Mouse (Mus musculus): ENCODE results near the gene Oip5. TPM values are rescaled to one million over a fixed set of nuclear protein-coding genes. Genes with fewer than 3 reads are reported as not detected.

Oip5 gene
- polyA plus RNA-seq, 1 experiment from 2014 or later: 3.2 TPM

- Histone ChIP-seq H3K27ac (no peak overlapping the region), H3K27me3 (ENCODE audit: control insufficient read depth, insufficient read depth, low read length) (no peaks in the 10 kb centered on the region), H3K4me3 (replicated peaks; ENCODE audit: low read length) (no peak overlapping the region), H3K9ac (no peak overlapping the region), H3K36me3 (replicated peaks; ENCODE audit: control insufficient read depth, insufficient read depth) (peaks cover 24% of the 10 kb centered on the region), H3K4me1 (replicated peaks; ENCODE audit: control insufficient read depth, insufficient read depth, low read length) (no peaks in the 10 kb centered on the region), H3K4me2 (replicated peaks) (no peak overlapping the region), H3K9me3 (ENCODE audit: control insufficient read depth, low read length) (no peaks in the 10 kb centered on the region)
- DNase-seq (ENCODE audit: low spot score): no peak
- WGBS: 92% methylated on average over 4 of the region's 4 CpGs
- ATAC-seq (ENCODE audit: low FRiP score): no peak
Observed at GRCm38 (mm10) chr2:119565284-119565683, 53.0 kb downstream of the Oip5 start.

DNA sequence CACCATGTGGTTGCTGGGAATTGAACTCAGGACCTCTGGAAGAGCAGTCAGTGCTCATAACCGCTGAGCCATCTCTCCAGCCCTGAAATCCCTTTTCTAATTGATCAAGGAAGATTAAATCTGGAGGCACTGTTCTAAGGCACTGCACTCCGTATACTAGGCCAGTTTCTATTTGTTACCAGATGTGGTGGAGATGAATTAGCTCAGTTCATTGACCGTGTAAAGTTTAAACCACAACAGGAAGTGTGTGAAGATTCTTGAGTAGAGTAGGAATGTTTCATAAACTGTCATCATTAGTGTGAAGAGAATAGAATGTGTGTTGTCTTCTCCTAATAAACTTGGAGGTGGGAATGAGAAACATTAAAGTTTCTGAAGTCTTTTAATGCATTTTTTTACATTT, 56.5 kb downstream of the Oip5 start:
- H3K27ac ChIP-seq: no peak overlapping the region
- DNase-seq (ENCODE audit: low spot score): no peak
- H3K4me3 ChIP-seq (replicated peaks; ENCODE audit: low read length): no peak overlapping the region
- no peaks in the 10 kb centered on the region for H3K27me3 ChIP-seq (ENCODE audit: control insufficient read depth, insufficient read depth, low read length)
- peaks cover 16% of the 10 kb centered on the region for H3K36me3 ChIP-seq (replicated peaks; ENCODE audit: control insufficient read depth, insufficient read depth)
- WGBS: 89% methylated on average over 3 of the region's 3 CpGs
- H3K9me3 ChIP-seq (ENCODE audit: control insufficient read depth, low read length): no peaks in the 10 kb centered on the region
- H3K4me1 ChIP-seq (replicated peaks; ENCODE audit: control insufficient read depth, insufficient read depth, low read length): no peaks in the 10 kb centered on the region
- H3K4me2 ChIP-seq (replicated peaks): no peak overlapping the region
- H3K9ac ChIP-seq: no peak overlapping the region
- no peak for ATAC-seq (ENCODE audit: low FRiP score)

Other genes starting within 250 kb of the Oip5 start
- gene Ino80, start 140.8 kb downstream of the Oip5 start, polyA plus RNA-seq (2014; fragmentation: Nextera tagmentation; extraction: Ambion mirVana): 4.7 and 4.8 TPM in 2 replicates
- 0.34 and 1.0 TPM in 2 replicates for gene Exd1, start 70.8 kb downstream of the Oip5 start, polyA plus RNA-seq (2014; fragmentation: Nextera tagmentation; extraction: Ambion mirVana)
- 58.5 and 59.1 TPM in 2 replicates for gene Chp1, start 70.8 kb downstream of the Oip5 start, polyA plus RNA-seq (2014; fragmentation: Nextera tagmentation; extraction: Ambion mirVana)
- gene Nusap1, start 171 bp downstream of the Oip5 start, polyA plus RNA-seq (2014; fragmentation: Nextera tagmentation; extraction: Ambion mirVana): 11.0 and 13.8 TPM in 2 replicates
- 37.4 and 37.9 TPM in 2 replicates for gene Ndufaf1, start 44.4 kb upstream of the Oip5 start, polyA plus RNA-seq (2014; fragmentation: Nextera tagmentation; extraction: Ambion mirVana)
- 35.5 and 36.2 TPM in 2 replicates for gene Rtf1, start 56.6 kb upstream of the Oip5 start, polyA plus RNA-seq (2014; fragmentation: Nextera tagmentation; extraction: Ambion mirVana)
- 0.31 and 0.33 TPM in 2 replicates for gene Itpka, start 123.9 kb upstream of the Oip5 start, polyA plus RNA-seq (2014; fragmentation: Nextera tagmentation; extraction: Ambion mirVana)
- gene Ltk, start 142.0 kb upstream of the Oip5 start, polyA plus RNA-seq (2014; fragmentation: Nextera tagmentation; extraction: Ambion mirVana): 1.6 and 2.7 TPM in 2 replicates
- 15.8 and 18.1 TPM in 2 replicates for gene Rpap1, start 169.1 kb upstream of the Oip5 start, polyA plus RNA-seq (2014; fragmentation: Nextera tagmentation; extraction: Ambion mirVana)
- gene Tyro3, start 179.3 kb upstream of the Oip5 start, polyA plus RNA-seq (2014; fragmentation: Nextera tagmentation; extraction: Ambion mirVana): 26.4 and 26.7 TPM in 2 replicates

Measured in hindbrain, embryonic 14.5 days (tissue).